Mouse (Mus musculus): ENCODE results near the gene Mybph. TPM values are rescaled to one million over a fixed set of nuclear protein-coding genes. Genes with fewer than 3 reads are reported as not detected.

Mybph gene
- polyA plus RNA-seq, 1 experiment from 2014 or later = 1.6 TPM

DNA sequence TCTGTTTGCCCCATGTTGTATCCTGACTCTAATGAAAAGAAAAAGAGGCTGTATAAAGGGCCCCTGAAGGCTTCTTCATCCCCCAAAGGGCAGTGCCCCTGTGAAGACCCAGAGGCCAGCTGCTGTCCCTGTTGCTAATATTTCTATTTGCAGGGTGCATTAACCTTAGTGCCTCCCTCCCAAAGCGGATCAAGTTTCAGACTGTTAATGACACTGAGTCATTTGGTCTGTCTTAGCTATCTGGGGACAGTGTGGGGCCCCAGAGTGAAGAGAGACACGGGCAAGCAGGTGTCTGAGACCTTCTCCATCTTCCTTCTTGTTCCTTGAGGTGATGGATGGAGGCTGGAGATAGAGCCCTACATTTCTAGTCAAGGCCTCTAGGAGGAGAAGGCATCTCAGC, 1.9 kb downstream of the Mybph start:
- Histone ChIP-seq H3K4me2 (replicated peaks; ENCODE audit: low read depth) (no peak overlapping the region), H3K36me3 (ENCODE audit: control insufficient read depth, insufficient read depth, low read length) (no peaks in the 10 kb centered on the region), H3K4me1 (replicated peaks; ENCODE audit: control insufficient read depth, insufficient read depth) (peaks cover 4% of the 10 kb centered on the region; the same call in 1 of the 2 replicates), H3K4me3 (ENCODE audit: low read depth, low read length) (no peak overlapping the region), H3K27me3 (ENCODE audit: control insufficient read depth, insufficient read depth, low read length) (no peaks in the 10 kb centered on the region), H3K27ac (replicated peaks) (no peak overlapping the region), H3K9ac (ENCODE audit: low read length) (no peak overlapping the region), H3K9me3 (ENCODE audit: control insufficient read depth, low read length) (no peaks in the 10 kb centered on the region)
- no peak for TF ChIP-seq EP300 (optimal IDR thresholded peaks at IDR 0.05)
- no peak for TF ChIP-seq CTCF (IDR thresholded peaks at IDR 0.05; ENCODE audit: low read depth)
- no peak for ATAC-seq (ENCODE audit: low FRiP score, low TSS enrichment)
- 42% methylated on average over 2 of the region's 2 CpGs for WGBS
- DNase-seq (ENCODE audit: low spot score) = no peak

DNA sequence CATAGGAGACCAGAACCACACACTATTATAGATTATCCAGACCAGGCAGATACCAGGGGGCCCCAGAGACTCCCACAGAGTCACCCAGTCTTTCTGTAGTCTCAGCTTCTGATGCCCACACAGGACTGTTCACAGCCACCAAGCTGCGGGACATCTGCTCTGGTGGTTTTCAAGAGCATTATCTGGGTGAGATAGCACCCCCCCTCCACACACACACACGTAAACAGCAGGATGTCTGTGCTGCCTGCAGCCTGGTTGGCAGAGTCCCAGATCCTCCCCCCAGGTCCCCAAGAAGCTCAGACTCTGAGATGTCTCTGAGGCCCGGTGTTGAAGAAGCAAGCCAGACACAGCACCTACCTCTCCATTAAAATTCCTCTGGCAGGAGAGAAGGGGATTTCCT, 2.3 kb downstream of the Mybph start:
- TF ChIP-seq CTCF (IDR thresholded peaks at IDR 0.05; ENCODE audit: low read depth) (no peak), EP300 (optimal IDR thresholded peaks at IDR 0.05) (no peak)
- Histone ChIP-seq H3K9me3 (ENCODE audit: control insufficient read depth, low read length) (no peaks in the 10 kb centered on the region), H3K27me3 (ENCODE audit: control insufficient read depth, insufficient read depth, low read length) (no peaks in the 10 kb centered on the region), H3K4me1 (replicated peaks; ENCODE audit: control insufficient read depth, insufficient read depth) (peaks cover 4% of the 10 kb centered on the region; the same call in 1 of the 2 replicates), H3K27ac (replicated peaks) (peak overlapping the region; percentile 58; the same call in 1 of the 2 replicates), H3K4me3 (ENCODE audit: low read depth, low read length) (no peak overlapping the region), H3K9ac (ENCODE audit: low read length) (no peak overlapping the region; the same call in 1 of the 2 replicates), H3K4me2 (replicated peaks; ENCODE audit: low read depth) (no peak overlapping the region), H3K36me3 (ENCODE audit: control insufficient read depth, insufficient read depth, low read length) (no peaks in the 10 kb centered on the region)
- no peak for DNase-seq (ENCODE audit: low spot score)
- 33% methylated on average over 3 of the region's 3 CpGs for WGBS
- 0 out of 2 replicates have a peak, but pooled peaks have one; percentile 4 for ATAC-seq (ENCODE audit: low FRiP score, low TSS enrichment)

DNA sequence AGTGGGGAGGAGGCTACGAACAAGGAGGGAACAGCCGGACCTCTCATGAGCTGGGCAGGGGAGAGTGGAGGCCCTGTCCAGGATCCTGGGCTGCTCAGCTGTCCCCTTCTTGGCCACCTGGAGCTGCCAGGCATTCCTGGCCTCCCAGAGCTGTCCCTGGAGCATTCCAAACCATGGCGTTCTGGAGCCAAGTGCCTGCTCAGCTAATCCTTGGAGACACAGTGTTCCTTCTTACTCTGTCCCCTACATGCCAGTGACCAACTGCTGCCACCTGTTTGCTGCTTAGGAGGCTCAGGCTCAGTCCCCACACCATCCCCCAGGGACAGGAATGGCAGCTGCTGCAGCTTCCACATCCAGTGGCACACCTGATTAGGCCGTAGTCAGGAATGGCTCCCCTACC, 2.7 kb downstream of the Mybph start:
- Histone ChIP-seq H3K27ac (replicated peaks) (peak overlapping the region; percentile 58; the same call in 1 of the 2 replicates), H3K4me3 (ENCODE audit: low read depth, low read length) (no peak overlapping the region), H3K4me2 (replicated peaks; ENCODE audit: low read depth) (no peak overlapping the region), H3K36me3 (ENCODE audit: control insufficient read depth, insufficient read depth, low read length) (no peaks in the 10 kb centered on the region), H3K27me3 (ENCODE audit: control insufficient read depth, insufficient read depth, low read length) (no peaks in the 10 kb centered on the region), H3K9me3 (ENCODE audit: control insufficient read depth, low read length) (no peaks in the 10 kb centered on the region), H3K4me1 (replicated peaks; ENCODE audit: control insufficient read depth, insufficient read depth) (peaks cover 4% of the 10 kb centered on the region; the same call in 1 of the 2 replicates), H3K9ac (ENCODE audit: low read length) (no peak overlapping the region; the same call in 1 of the 2 replicates)
- WGBS = 48% methylated on average over 4 of the region's 4 CpGs
- DNase-seq (ENCODE audit: low spot score) (no peak), ATAC-seq (ENCODE audit: low FRiP score, low TSS enrichment) (0 out of 2 replicates have a peak, but pooled peaks have one; percentile 3)
- TF ChIP-seq EP300 (optimal IDR thresholded peaks at IDR 0.05) = no peak
- no peak for TF ChIP-seq CTCF (IDR thresholded peaks at IDR 0.05; ENCODE audit: low read depth)

DNA sequence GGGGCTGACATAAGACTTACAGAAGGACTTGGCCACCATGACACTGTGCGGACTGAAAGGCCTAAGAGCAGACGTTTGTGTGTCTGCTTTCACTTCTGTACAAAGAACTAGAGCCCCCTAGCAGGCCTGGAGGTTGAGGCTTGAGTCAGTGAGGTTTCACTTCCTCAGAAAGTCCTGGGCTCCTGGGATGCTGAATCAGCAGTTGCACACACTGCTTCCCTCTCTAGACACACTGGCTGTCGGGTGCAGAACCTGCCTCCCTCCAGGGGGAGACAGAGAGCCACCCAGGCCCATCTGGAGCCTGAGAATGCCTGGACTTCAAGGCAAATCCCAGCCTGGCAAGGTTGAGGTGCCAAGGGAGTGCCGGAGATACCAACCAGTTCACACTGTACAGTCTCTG, 3.1 kb downstream of the Mybph start:
- no peak overlapping the region for H3K9ac ChIP-seq (ENCODE audit: low read length)
- no peaks in the 10 kb centered on the region for H3K9me3 ChIP-seq (ENCODE audit: control insufficient read depth, low read length)
- peak; percentile 90 for DNase-seq (ENCODE audit: low spot score)
- no peaks in the 10 kb centered on the region for H3K27me3 ChIP-seq (ENCODE audit: control insufficient read depth, insufficient read depth, low read length)
- WGBS = 57% methylated on average over 4 of the region's 4 CpGs
- no peak overlapping the region for H3K4me2 ChIP-seq (replicated peaks; ENCODE audit: low read depth)
- no peaks in the 10 kb centered on the region for H3K36me3 ChIP-seq (ENCODE audit: control insufficient read depth, insufficient read depth, low read length)
- no peak overlapping the region for H3K4me3 ChIP-seq (ENCODE audit: low read depth, low read length)
- peak overlapping the region; percentile 58; the same call in 1 of the 2 replicates for H3K27ac ChIP-seq (replicated peaks)
- H3K4me1 ChIP-seq (replicated peaks; ENCODE audit: control insufficient read depth, insufficient read depth) = peaks cover 4% of the 10 kb centered on the region; the same call in 1 of the 2 replicates
- no peak for TF ChIP-seq EP300 (optimal IDR thresholded peaks at IDR 0.05)
- peak; percentile 90 for TF ChIP-seq CTCF (IDR thresholded peaks at IDR 0.05; ENCODE audit: low read depth)
- ATAC-seq (ENCODE audit: low FRiP score, low TSS enrichment) = peak; percentile 70

- no peak overlapping the region for H3K4me2 ChIP-seq (replicated peaks; ENCODE audit: low read depth)
- H3K27me3 ChIP-seq (ENCODE audit: control insufficient read depth, insufficient read depth, low read length) = no peaks in the 10 kb centered on the region
- H3K27ac ChIP-seq (replicated peaks) = no peak overlapping the region
- no peak for TF ChIP-seq EP300 (optimal IDR thresholded peaks at IDR 0.05)
- peak; percentile 46 for TF ChIP-seq CTCF (IDR thresholded peaks at IDR 0.05; ENCODE audit: low read depth)
- no peak for ATAC-seq (ENCODE audit: low FRiP score, low TSS enrichment)
- H3K4me1 ChIP-seq (replicated peaks; ENCODE audit: control insufficient read depth, insufficient read depth) = peaks cover 4% of the 10 kb centered on the region; the same call in 1 of the 2 replicates
- DNase-seq (ENCODE audit: low spot score) = no peak
- 81% methylated on average over 15 of the region's 15 CpGs for WGBS
- H3K4me3 ChIP-seq (ENCODE audit: low read depth, low read length) = no peak overlapping the region
- no peaks in the 10 kb centered on the region for H3K9me3 ChIP-seq (ENCODE audit: control insufficient read depth, low read length)
- no peaks in the 10 kb centered on the region for H3K36me3 ChIP-seq (ENCODE audit: control insufficient read depth, insufficient read depth, low read length)
- H3K9ac ChIP-seq (ENCODE audit: low read length) = no peak overlapping the region
Observed at GRCm38 (mm10) chr1:134197325-134197982, 4.2 kb downstream of the Mybph start.

Measured in stomach, postnatal 0 days (tissue).